Mouse (Mus musculus): ENCODE data around the gene Coro1a. TPM values are rescaled to one million over a fixed set of nuclear protein-coding genes. Genes with fewer than 3 reads are reported as not detected.
A peak's percentile ranks its signal among the peaks of the same experiment; 100 is the strongest.

Coro1a gene
- polyA plus RNA-seq, 1 experiment from 2014 or later, result 78.7 TPM

- Histone ChIP-seq H3K4me2 (no peak overlapping the region), H3K4me1 (replicated peaks) (peaks cover 12% of the 10 kb centered on the region; the same call in 1 of the 2 replicates), H3K9ac (no peak overlapping the region), H3K36me3 (peaks cover 57% of the 10 kb centered on the region), H3K27ac (no peak overlapping the region), H3K27me3 (no peaks in the 10 kb centered on the region), H3K9me3 (replicated peaks) (no peaks in the 10 kb centered on the region), H3K4me3 (replicated peaks) (no peak overlapping the region)
- WGBS (ENCODE audit: insufficient replicate concordance), result 80% methylated on average over 8 of the region's 8 CpGs
- ATAC-seq (ENCODE audit: low read depth) (no peak; the same call in 1 of the 2 replicates), DNase-seq (no peak)
Observed at GRCm38 (mm10) chr7:126663646-126664045, 43.9 kb downstream of the Coro1a start.

GRCm38 (mm10) chr7:126659771-126660170, 47.8 kb downstream of the Coro1a start:
- Histone ChIP-seq H3K9me3 (replicated peaks) (no peaks in the 10 kb centered on the region), H3K36me3 (peaks cover 23% of the 10 kb centered on the region), H3K27me3 (no peaks in the 10 kb centered on the region), H3K27ac (no peak overlapping the region), H3K4me1 (replicated peaks) (peaks cover 40% of the 10 kb centered on the region), H3K9ac (no peak overlapping the region), H3K4me3 (replicated peaks) (no peak overlapping the region), H3K4me2 (no peak overlapping the region)
- DNase-seq (no peak), ATAC-seq (ENCODE audit: low read depth) (no peak)
- 78% methylated on average over 3 of the region's 3 CpGs for WGBS (ENCODE audit: insufficient replicate concordance)

GRCm38 (mm10) chr7:126657522-126657921, 50.1 kb downstream of the Coro1a start:
- H3K9ac ChIP-seq, result no peak overlapping the region
- no peaks in the 10 kb centered on the region for H3K9me3 ChIP-seq (replicated peaks)
- DNase-seq (no peak), ATAC-seq (ENCODE audit: low read depth) (no peak)
- 73% methylated on average over 1 of the region's 1 CpGs for WGBS (ENCODE audit: insufficient replicate concordance)
- H3K4me2 ChIP-seq, result no peak overlapping the region
- peaks cover 2% of the 10 kb centered on the region; the same call in 1 of the 2 replicates for H3K36me3 ChIP-seq
- H3K27ac ChIP-seq, result no peak overlapping the region
- no peaks in the 10 kb centered on the region for H3K27me3 ChIP-seq
- no peak overlapping the region for H3K4me3 ChIP-seq (replicated peaks)
- peaks cover 49% of the 10 kb centered on the region for H3K4me1 ChIP-seq (replicated peaks)

- Histone ChIP-seq H3K4me1 (replicated peaks) (peaks cover 65% of the 10 kb centered on the region), H3K9me3 (replicated peaks) (no peaks in the 10 kb centered on the region), H3K4me2 (no peak overlapping the region), H3K36me3 (no peaks in the 10 kb centered on the region), H3K27me3 (no peaks in the 10 kb centered on the region), H3K4me3 (replicated peaks) (no peak overlapping the region), H3K9ac (no peak overlapping the region), H3K27ac (peak overlapping the region; percentile 59)
- DNase-seq (no peak), ATAC-seq (ENCODE audit: low read depth) (0 out of 2 replicates have a peak, but pooled peaks have one; percentile 13)
- 60% methylated on average over 3 of the region's 3 CpGs for WGBS (ENCODE audit: insufficient replicate concordance)
Observed at GRCm38 (mm10) chr7:126655695-126656094, 51.9 kb downstream of the Coro1a start.

GRCm38 (mm10) chr7:126653991-126654390, 53.6 kb downstream of the Coro1a start:
- DNase-seq (no peak), ATAC-seq (ENCODE audit: low read depth) (no peak)
- H3K9ac ChIP-seq, result no peak overlapping the region
- no peak overlapping the region for H3K27ac ChIP-seq
- H3K4me1 ChIP-seq (replicated peaks), result peaks cover 76% of the 10 kb centered on the region
- H3K27me3 ChIP-seq, result no peaks in the 10 kb centered on the region
- no peak overlapping the region for H3K4me2 ChIP-seq
- WGBS (ENCODE audit: insufficient replicate concordance), result 54% methylated on average over 2 of the region's 2 CpGs
- no peaks in the 10 kb centered on the region for H3K36me3 ChIP-seq
- no peak overlapping the region for H3K4me3 ChIP-seq (replicated peaks)
- no peaks in the 10 kb centered on the region for H3K9me3 ChIP-seq (replicated peaks)

GRCm38 (mm10) chr7:126650852-126651251, 56.7 kb downstream of the Coro1a start:
- Histone ChIP-seq H3K9me3 (replicated peaks) (no peaks in the 10 kb centered on the region), H3K36me3 (no peaks in the 10 kb centered on the region), H3K4me3 (replicated peaks) (peak overlapping the region; percentile 71; the same call in 1 of the 2 replicates), H3K4me2 (peak overlapping the region; percentile 83), H3K27ac (peak overlapping the region; percentile 96), H3K4me1 (replicated peaks) (peaks cover 61% of the 10 kb centered on the region), H3K27me3 (no peaks in the 10 kb centered on the region), H3K9ac (peak overlapping the region; percentile 50)
- 7% methylated on average over 2 of the region's 2 CpGs for WGBS (ENCODE audit: insufficient replicate concordance)
- DNase-seq (peak; percentile 18), ATAC-seq (ENCODE audit: low read depth) (peak; percentile 39)

Other genes with a start within 250 kb of the Coro1a start
- gene Atp2a1, start 244.7 kb downstream of the Coro1a start, polyA plus RNA-seq (2015; fragmentation: Nextera tagmentation; extraction: Ambion mirVana), result 1.1 and 2.4 TPM in 2 replicates
- 11.2 and 12.9 TPM in 2 replicates for gene Sh2b1, start 232.4 kb downstream of the Coro1a start, polyA plus RNA-seq (2015; fragmentation: Nextera tagmentation; extraction: Ambion mirVana)
- gene Tufm, start 220.4 kb downstream of the Coro1a start, polyA plus RNA-seq (2015; fragmentation: Nextera tagmentation; extraction: Ambion mirVana), result 111 and 115 TPM in 2 replicates
- 23.8 and 31.4 TPM in 2 replicates for gene Atxn2l, start 204.3 kb downstream of the Coro1a start, polyA plus RNA-seq (2015; fragmentation: Nextera tagmentation; extraction: Ambion mirVana)
- gene Eif3c, start 141.4 kb downstream of the Coro1a start, polyA plus RNA-seq (2015; fragmentation: Nextera tagmentation; extraction: Ambion mirVana), result 138 and 141 TPM in 2 replicates
- gene Apobr, start 122.8 kb downstream of the Coro1a start, polyA plus RNA-seq (2015; fragmentation: Nextera tagmentation; extraction: Ambion mirVana), result 0.61 and 0.71 TPM in 2 replicates
- 11.5 and 12.4 TPM in 2 replicates for gene Cln3, start 122.0 kb downstream of the Coro1a start, polyA plus RNA-seq (2015; fragmentation: Nextera tagmentation; extraction: Ambion mirVana)
- not detected in 2 replicates for gene Il27, start 112.8 kb downstream of the Coro1a start, polyA plus RNA-seq (2015; fragmentation: Nextera tagmentation; extraction: Ambion mirVana)
- gene Nupr1, start 76.9 kb downstream of the Coro1a start, polyA plus RNA-seq (2015; fragmentation: Nextera tagmentation; extraction: Ambion mirVana), result 1.7 and 2.0 TPM in 2 replicates
- 34.7 and 36.8 TPM in 2 replicates for gene Sgf29, start 58.5 kb downstream of the Coro1a start, polyA plus RNA-seq (2015; fragmentation: Nextera tagmentation; extraction: Ambion mirVana)
- 1.8 and 2.0 TPM in 2 replicates for gene Sult1a1, start 31.4 kb downstream of the Coro1a start, polyA plus RNA-seq (2015; fragmentation: Nextera tagmentation; extraction: Ambion mirVana)
- gene Bola2, start 12.4 kb downstream of the Coro1a start, polyA plus RNA-seq (2015; fragmentation: Nextera tagmentation; extraction: Ambion mirVana), result 113 and 128 TPM in 2 replicates
- gene Slx1b, start 12.0 kb downstream of the Coro1a start, polyA plus RNA-seq (2015; fragmentation: Nextera tagmentation; extraction: Ambion mirVana), result 3.6 and 4.2 TPM in 2 replicates
- gene Mapk3, start 51.8 kb upstream of the Coro1a start, polyA plus RNA-seq (2015; fragmentation: Nextera tagmentation; extraction: Ambion mirVana), result 19.0 and 19.3 TPM in 2 replicates
- 0.37 and 0.64 TPM in 2 replicates for gene Gdpd3, start 58.5 kb upstream of the Coro1a start, polyA plus RNA-seq (2015; fragmentation: Nextera tagmentation; extraction: Ambion mirVana)
- gene Ypel3, start 69.2 kb upstream of the Coro1a start, polyA plus RNA-seq (2015; fragmentation: Nextera tagmentation; extraction: Ambion mirVana), result 68.4 and 77.3 TPM in 2 replicates
- 0.35 and 0.45 TPM in 2 replicates for gene Tbx6, start 73.7 kb upstream of the Coro1a start, polyA plus RNA-seq (2015; fragmentation: Nextera tagmentation; extraction: Ambion mirVana)
- gene Ppp4c, start 84.7 kb upstream of the Coro1a start, polyA plus RNA-seq (2015; fragmentation: Nextera tagmentation; extraction: Ambion mirVana), result 133 and 141 TPM in 2 replicates
- 0.10 and 0.13 TPM in 2 replicates for gene Fam57b, start 89.9 kb upstream of the Coro1a start, polyA plus RNA-seq (2015; fragmentation: Nextera tagmentation; extraction: Ambion mirVana)
- not detected in 2 replicates for gene 4930451I11Rik, start 123.9 kb upstream of the Coro1a start, polyA plus RNA-seq (2015; fragmentation: Nextera tagmentation; extraction: Ambion mirVana)
- 0.12 and 0.29 TPM in 2 replicates for gene Doc2a, start 139.6 kb upstream of the Coro1a start, polyA plus RNA-seq (2015; fragmentation: Nextera tagmentation; extraction: Ambion mirVana)
- gene Hirip3, start 154.2 kb upstream of the Coro1a start, polyA plus RNA-seq (2015; fragmentation: Nextera tagmentation; extraction: Ambion mirVana), result 17.8 and 18.9 TPM in 2 replicates
- 55.2 and 65.3 TPM in 2 replicates for gene Ino80e, start 154.6 kb upstream of the Coro1a start, polyA plus RNA-seq (2015; fragmentation: Nextera tagmentation; extraction: Ambion mirVana)
- gene Taok2, start 176.9 kb upstream of the Coro1a start, polyA plus RNA-seq (2015; fragmentation: Nextera tagmentation; extraction: Ambion mirVana), result 11.6 and 12.9 TPM in 2 replicates
- gene Tmem219, start 215.1 kb upstream of the Coro1a start, polyA plus RNA-seq (2015; fragmentation: Nextera tagmentation; extraction: Ambion mirVana), result 16.1 and 16.5 TPM in 2 replicates
- gene Kctd13, start 221.1 kb upstream of the Coro1a start, polyA plus RNA-seq (2015; fragmentation: Nextera tagmentation; extraction: Ambion mirVana), result 6.2 and 6.9 TPM in 2 replicates
- gene Asphd1, start 241.8 kb upstream of the Coro1a start, polyA plus RNA-seq (2015; fragmentation: Nextera tagmentation; extraction: Ambion mirVana), result not detected in 2 replicates
- 0.06 and 0.09 TPM in 2 replicates for gene Sez6l2, start 242.8 kb upstream of the Coro1a start, polyA plus RNA-seq (2015; fragmentation: Nextera tagmentation; extraction: Ambion mirVana)